Mouse (Mus musculus): ENCODE data around the gene Ghsr.

DNA sequence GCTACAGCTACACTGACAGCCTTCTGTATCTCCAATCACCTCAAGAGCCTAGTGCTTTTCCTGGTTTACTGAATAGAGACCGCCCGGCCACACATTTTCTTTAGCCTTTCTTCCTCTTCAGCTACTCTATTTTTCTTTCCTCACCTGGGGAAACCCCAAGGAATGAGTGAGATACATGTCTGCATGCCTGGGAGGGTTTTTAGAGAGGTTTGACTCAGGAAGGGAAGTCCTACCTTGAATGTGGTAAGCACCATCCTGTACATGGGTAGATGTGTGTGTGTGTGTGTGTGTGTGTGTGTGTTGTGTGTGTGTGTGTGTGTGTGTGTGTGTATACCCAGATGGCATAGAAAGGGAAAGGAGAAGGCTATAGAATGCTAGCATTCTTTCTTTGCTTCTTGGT, 40.1 kb downstream of the Ghsr start:
- TF ChIP-seq CTCF (IDR thresholded peaks at IDR 0.05; ENCODE audit: low read depth, low read length) (no peak), POLR2A (IDR thresholded peaks at IDR 0.05; ENCODE audit: extremely low read depth, insufficient read depth, low read length) (no peak)

All from liver, adult 2 months (tissue).